Mouse (Mus musculus): Measurements from ENCODE around the gene Ano4. TPM values are rescaled to one million over a fixed set of nuclear protein-coding genes. Genes with fewer than 3 reads are reported as not detected.

Ano4 gene
- total and polyA plus RNA-seq, 3 experiments, result not detected

DNA sequence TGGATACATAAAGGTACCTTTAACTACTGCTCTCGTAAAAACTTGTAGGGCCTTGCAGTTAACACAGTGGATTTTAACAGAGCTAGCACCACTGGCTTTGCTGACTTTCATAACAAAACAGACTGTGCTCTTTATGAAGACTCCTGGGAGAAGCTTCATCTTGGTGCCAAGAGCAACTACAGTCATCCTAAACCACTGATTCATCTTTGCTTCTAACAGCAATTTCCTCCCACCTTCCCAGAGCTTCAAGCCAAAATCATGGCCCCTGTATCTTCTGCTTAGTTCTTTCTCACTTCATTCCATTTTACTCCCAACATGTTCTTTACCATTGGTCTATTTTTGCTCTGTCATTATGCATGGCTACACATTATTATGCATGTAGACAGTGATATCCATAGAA is 100.8 kb downstream of the Ano4 start:
- H3K9ac ChIP-seq (ENCODE audit: insufficient read depth, low read depth), result no peak overlapping the region
- DNase-seq (ENCODE audit: extremely low read depth), result no peak
- H3K4me2 ChIP-seq (ENCODE audit: insufficient read depth, low read depth, poor library complexity, severe bottlenecking), result no peak overlapping the region
- H3K4me3 ChIP-seq (replicated peaks in 1 of 3; ENCODE audit: low read depth in 2 of 3, low read length in 2 of 3, poor library complexity in 1 of 3), result no peak overlapping the region
- no peaks in the 10 kb centered on the region for H3K27me3 ChIP-seq (replicated peaks)
- no peak for TF ChIP-seq USF2 (conservative IDR thresholded peaks at IDR 0.05; ENCODE audit: low read depth, low read length)
- no peak for TF ChIP-seq BHLHE40 (IDR thresholded peaks at IDR 0.05; ENCODE audit: low read depth, low read length)
- TF ChIP-seq MYC (IDR thresholded peaks at IDR 0.05; ENCODE audit: low read depth, low read length), result no peak
- TF ChIP-seq NRF1 (IDR thresholded peaks at IDR 0.05; ENCODE audit: low read depth, low read length), result no peak
- TF ChIP-seq JUND (conservative IDR thresholded peaks at IDR 0.05; ENCODE audit: low read depth, low read length), result no peak
- no peak for TF ChIP-seq GABPA (IDR thresholded peaks at IDR 0.05; ENCODE audit: insufficient replicate concordance, low read depth, low read length)
- TF ChIP-seq KAT2A (IDR thresholded peaks at IDR 0.05; ENCODE audit: insufficient replicate concordance, low read length), result no peak
- TF ChIP-seq ZC3H11A (IDR thresholded peaks at IDR 0.05; ENCODE audit: low read depth, low read length), result no peak
- TF ChIP-seq ZNF384 (IDR thresholded peaks at IDR 0.05; ENCODE audit: low read depth, low read length), result no peak
- no peak for TF ChIP-seq ELF1 (IDR thresholded peaks at IDR 0.05; ENCODE audit: low read depth, low read length)
- TF ChIP-seq USF1 (IDR thresholded peaks at IDR 0.05; ENCODE audit: low read depth, low read length), result no peak
- dilution Hi-C loops (cut with MboI; ENCODE audit: extremely low pct_ligation_motif_present, extremely low pct_unique_long_range_greater_than_20kb, low sequenced_read_pairs) (no loop called here), in situ Hi-C loops (cut with MboI; ENCODE audit: low pct_ligation_motif_present, low pct_unique_long_range_greater_than_20kb, low sequenced_read_pairs) (no loop called here)
- no peak overlapping the region for H3K27ac ChIP-seq (ENCODE audit: insufficient read depth, low read depth)
- no peaks in the 10 kb centered on the region for H3K36me3 ChIP-seq (replicated peaks in 1 of 2; ENCODE audit: control insufficient read depth in 1 of 2, insufficient read depth in 1 of 2, low read length in 1 of 2)
- 0 out of 4 replicates have a peak, but pooled peaks cover 0 to 3% of the 10 kb centered on the region in 2 experiments for H3K4me1 ChIP-seq (ENCODE audit: control insufficient read depth in 1 of 2, insufficient read depth in 2 of 2)
- no peaks in the 10 kb centered on the region for H3K9me3 ChIP-seq (replicated peaks; ENCODE audit: low read length)
- H3K79me2 ChIP-seq (replicated peaks; ENCODE audit: control insufficient read depth, extremely low read depth, insufficient read depth, poor library complexity, severe bottlenecking), result no peaks in the 10 kb centered on the region

DNA sequence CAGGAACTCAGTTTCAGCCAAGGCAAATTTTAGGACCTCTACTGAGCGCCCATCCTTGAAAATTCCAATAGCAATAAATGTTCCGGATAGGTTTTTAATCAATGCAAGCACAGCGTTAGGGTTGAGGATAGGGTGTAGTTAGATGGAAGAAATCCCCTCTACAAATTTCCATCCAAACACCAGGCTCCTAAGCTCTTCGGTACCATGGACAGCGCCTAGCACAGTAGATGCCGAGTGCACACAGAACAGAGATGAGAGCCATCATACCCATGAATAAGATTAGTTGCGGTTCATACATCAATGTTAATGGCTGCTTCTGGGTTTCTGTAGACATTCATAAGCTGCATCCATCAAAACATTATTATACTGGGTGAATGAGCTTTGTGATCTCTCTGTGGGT is 120.0 kb downstream of the Ano4 start:
- no peaks in the 10 kb centered on the region for H3K9me3 ChIP-seq (replicated peaks; ENCODE audit: low read length)
- peak; percentile 65 for DNase-seq (ENCODE audit: extremely low read depth)
- no peaks in the 10 kb centered on the region for H3K27me3 ChIP-seq (replicated peaks)
- in situ Hi-C loops (cut with MboI; ENCODE audit: low pct_ligation_motif_present, low pct_unique_long_range_greater_than_20kb, low sequenced_read_pairs), result no loop called here
- TF ChIP-seq CHD1 (IDR thresholded peaks at IDR 0.05; ENCODE audit: low read depth, low read length) (no peak), POLR2AphosphoS2 (IDR thresholded peaks at IDR 0.05; ENCODE audit: low read depth, low read length) (no peak), E2F4 (IDR thresholded peaks at IDR 0.05; ENCODE audit: insufficient replicate concordance, low read depth, low read length) (no peak), ZNF384 (IDR thresholded peaks at IDR 0.05; ENCODE audit: low read depth, low read length) (no peak), RCOR1 (conservative IDR thresholded peaks at IDR 0.05; ENCODE audit: low read depth, low read length) (no peak), MXI1 (IDR thresholded peaks at IDR 0.05; ENCODE audit: low read depth, low read length) (no peak), NRF1 (IDR thresholded peaks at IDR 0.05; ENCODE audit: low read depth, low read length) (no peak), MAFK (IDR thresholded peaks at IDR 0.05; ENCODE audit: insufficient replicate concordance, low read length) (no peak), CTCF (conservative IDR thresholded peaks at IDR 0.05 in 1 of 2, IDR thresholded peaks at IDR 0.05 in 1 of 2; ENCODE audit: low read depth in 2 of 2, low read length in 2 of 2) (no peak), RAD21 (IDR thresholded peaks at IDR 0.05; ENCODE audit: low read depth, low read length) (no peak), EP300 (IDR thresholded peaks at IDR 0.05; ENCODE audit: low read length) (no peak), POLR2A (IDR thresholded peaks at IDR 0.05; ENCODE audit: low read depth, low read length) (no peak)
- H3K4me1 ChIP-seq (ENCODE audit: control insufficient read depth in 1 of 2, insufficient read depth in 2 of 2), result no peaks in the 10 kb centered on the region
- no peak overlapping the region for H3K4me2 ChIP-seq (ENCODE audit: insufficient read depth, low read depth, poor library complexity, severe bottlenecking)
- H3K9ac ChIP-seq (ENCODE audit: insufficient read depth, low read depth), result no peak overlapping the region
- no peaks in the 10 kb centered on the region for H3K79me2 ChIP-seq (replicated peaks; ENCODE audit: control insufficient read depth, extremely low read depth, insufficient read depth, poor library complexity, severe bottlenecking)
- H3K27ac ChIP-seq (ENCODE audit: insufficient read depth, low read depth), result no peak overlapping the region
- dilution Hi-C loops (cut with MboI; ENCODE audit: extremely low pct_ligation_motif_present, extremely low pct_unique_long_range_greater_than_20kb, low sequenced_read_pairs), result no loop called here
- no peak overlapping the region for H3K4me3 ChIP-seq (replicated peaks in 1 of 3; ENCODE audit: low read depth in 2 of 3, low read length in 2 of 3, poor library complexity in 1 of 3)
- no peaks in the 10 kb centered on the region for H3K36me3 ChIP-seq (replicated peaks in 1 of 2; ENCODE audit: control insufficient read depth in 1 of 2, insufficient read depth in 1 of 2, low read length in 1 of 2)

Measured in CH12.LX (cell line).